Mouse (Mus musculus): Measurements from ENCODE around the gene Mmp3.

Gene Mmp3

GRCm38 (mm10) chr9:7445522-7445921, at the start of gene Mmp3:
TSS of gene Mmp3 (plus strand) at chr9:7445822.
- 89% methylated on average over 2 of the region's 2 CpGs for WGBS

DNA sequence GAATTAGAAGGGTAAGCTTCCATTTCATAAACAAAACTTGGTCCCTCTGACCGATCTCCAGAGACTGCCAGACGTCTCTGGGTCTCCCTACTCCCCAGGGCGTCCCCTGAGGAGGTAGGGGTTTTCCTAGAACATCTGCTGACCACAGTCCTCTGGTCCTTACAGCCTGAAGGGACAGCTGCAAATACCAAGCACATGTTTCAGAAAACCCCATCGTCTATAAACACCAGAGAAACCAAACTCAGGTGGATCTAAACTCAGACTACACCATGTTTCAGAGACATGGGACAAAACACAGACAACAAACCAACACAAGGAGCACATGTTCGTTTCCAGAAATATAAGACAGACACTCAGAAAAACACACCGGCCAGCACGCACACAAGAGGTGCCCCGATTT, 49.1 kb upstream of the Mmp3 start:
- WGBS = 80% methylated on average over 8 of the region's 8 CpGs

DNA sequence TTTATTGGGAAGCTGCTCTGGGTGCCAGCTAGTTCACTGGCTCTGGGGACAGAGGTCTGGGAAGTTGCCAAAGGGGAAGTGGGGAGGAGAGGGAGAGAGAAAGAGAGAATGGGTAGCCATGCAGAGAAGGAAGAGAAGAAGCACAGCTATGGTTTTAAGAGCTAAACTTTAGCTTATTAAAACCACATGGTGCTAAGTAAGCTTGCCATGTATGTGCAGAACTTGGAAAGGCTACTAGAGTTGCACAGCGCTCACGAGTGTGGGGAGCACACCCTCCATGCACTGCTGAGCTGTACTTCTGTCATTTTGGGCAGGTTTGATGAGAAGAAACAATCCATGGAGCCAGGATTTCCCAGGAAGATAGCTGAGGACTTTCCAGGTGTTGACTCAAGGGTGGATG, 7.7 kb downstream of the Mmp3 start:
- 82% methylated on average over 2 of the region's 2 CpGs for WGBS

- 92% methylated on average over 1 of the region's 1 CpGs for WGBS
Measured at GRCm38 (mm10) chr9:7470262-7470661, 24.6 kb downstream of the Mmp3 start.

DNA sequence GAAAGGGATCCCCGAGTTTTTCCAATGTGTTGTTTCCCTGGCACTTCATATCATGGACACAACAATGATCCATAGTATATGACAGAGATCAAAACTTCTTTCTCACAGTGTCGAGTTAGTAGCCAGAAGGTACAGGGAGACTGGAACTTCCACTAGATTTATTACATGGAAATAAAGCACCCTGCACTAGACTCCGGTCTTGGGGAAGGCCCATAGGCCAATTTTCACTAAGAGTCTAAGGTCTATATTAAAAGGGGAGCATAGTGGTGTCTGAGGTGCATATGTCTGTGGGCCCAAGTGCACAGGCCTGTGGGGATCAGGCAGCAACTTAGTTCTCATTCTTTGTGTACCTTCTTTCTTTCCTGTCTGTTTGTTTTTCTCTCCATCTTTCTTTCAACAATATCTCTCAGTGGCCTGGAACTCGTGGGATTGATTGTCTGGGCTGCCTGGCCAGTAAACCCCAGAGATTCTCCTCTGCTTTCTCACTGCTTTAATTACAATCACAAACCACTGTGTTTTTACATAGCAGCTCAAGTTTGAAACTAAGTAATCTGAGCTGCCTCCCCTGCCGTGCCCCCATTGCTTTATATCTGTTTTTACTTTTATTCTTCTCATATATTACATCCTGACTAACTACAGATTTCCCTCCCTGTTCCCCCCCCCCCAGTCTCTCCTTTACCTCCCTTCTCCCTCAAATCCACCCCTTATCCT, 38.2 kb downstream of the Mmp3 start:
- WGBS = 78% methylated on average over 5 of the region's 5 CpGs

DNA sequence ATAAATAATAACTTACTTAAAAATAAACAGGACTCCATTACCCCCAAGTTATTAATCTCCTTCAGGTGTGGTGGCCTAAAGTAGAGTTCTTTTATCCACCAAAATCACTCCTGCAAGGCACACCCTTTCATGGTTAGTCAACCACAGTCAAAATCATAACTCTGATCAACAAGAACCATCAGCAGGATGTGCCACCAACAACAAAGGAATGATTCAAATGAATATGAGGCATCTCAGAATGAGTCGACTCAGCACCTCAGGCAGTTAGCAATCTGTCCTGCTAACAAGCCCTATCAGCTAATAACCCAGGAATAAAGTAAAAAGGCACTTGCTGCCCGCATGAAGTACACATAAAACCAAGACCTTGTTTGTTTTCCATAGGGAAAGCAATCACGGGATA, 55.5 kb downstream of the Mmp3 start:
- WGBS = 91% methylated on average over 3 of the region's 3 CpGs

DNA sequence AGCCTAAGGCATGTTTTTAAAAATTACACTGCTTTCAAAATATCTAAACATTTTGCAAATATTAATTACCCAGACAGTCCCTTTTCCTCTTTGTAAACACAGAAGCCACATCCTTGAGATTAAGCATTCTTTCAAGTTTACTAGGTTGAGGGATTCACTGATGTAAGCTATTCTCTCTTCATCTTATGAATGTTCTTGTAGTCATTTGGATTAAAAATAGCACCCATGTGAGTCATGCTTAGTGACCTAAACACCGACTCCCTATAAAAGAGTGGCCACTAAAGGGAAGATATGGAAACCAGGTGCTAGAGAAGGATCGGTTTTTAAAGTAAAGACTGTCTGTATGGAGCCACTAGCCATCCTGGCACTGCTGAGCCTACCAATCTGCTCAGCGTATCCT, 56.4 kb downstream of the Mmp3 start, which contains the start of gene Mmp10:
TSS of gene Mmp10 (plus strand) at position 302 of the 400 bp plus-strand sequence.
- 87% methylated on average over 3 of the region's 3 CpGs for WGBS

Data from cerebral cortex, adult 2 months (tissue).